Mouse (Mus musculus): ENCODE data around the gene Mst1. TPM values are rescaled to one million over a fixed set of nuclear protein-coding genes. Genes with fewer than 3 reads are reported as not detected.

Mst1 gene
- not detected for total RNA-seq (2021)
- long read RNA-seq, experiment 1, result 0 reads
- long read RNA-seq, experiment 2, result 0 reads

- no peak for DNase-seq (ENCODE audit: low spot score in 2 of 2)
- intact Hi-C loops (cut with DNase I), result no loop called here
Measured at GRCm38 (mm10) chr9:108080168-108080567, at the start of gene Mst1. TSS of gene Mst1 (plus strand) at chr9:108080436.

DNA sequence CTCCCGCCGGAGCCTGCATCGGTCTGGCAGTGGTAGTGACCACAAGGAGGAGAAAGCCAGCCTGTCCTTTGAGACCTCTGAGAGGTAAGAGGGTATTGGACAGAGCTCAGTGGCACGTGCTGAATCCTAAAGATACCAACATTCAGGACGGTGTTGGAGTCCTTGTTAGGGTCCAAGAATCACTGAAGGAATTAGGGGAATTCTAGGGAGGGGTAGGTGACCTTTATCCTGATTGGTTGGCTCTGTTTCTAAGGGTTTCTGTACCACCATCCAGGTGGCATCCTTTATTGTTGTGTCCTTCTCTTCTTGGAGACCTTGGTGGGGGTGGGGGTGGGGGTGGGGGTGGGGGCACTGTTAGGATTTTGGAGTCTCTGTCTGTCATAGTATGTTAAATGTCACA lies 48.1 kb upstream of the Mst1 start:
- intact Hi-C loops (cut with DNase I), result no loop called here
- no peak for DNase-seq (ENCODE audit: low spot score in 2 of 2)

- intact Hi-C loops (cut with DNase I), result no loop called here
- no peak for DNase-seq (ENCODE audit: low spot score in 2 of 2)
Measured at GRCm38 (mm10) chr9:108035331-108036156, 44.7 kb upstream of the Mst1 start.

- intact Hi-C loops (cut with DNase I), result loop anchor here (5.0 kb wide), 1 partner anchor 83 kb away; no protein-coding TSS in a partner anchor
- no peak for DNase-seq (ENCODE audit: low spot score in 2 of 2)
Measured at GRCm38 (mm10) chr9:108044751-108045492, 35.3 kb upstream of the Mst1 start.

DNA sequence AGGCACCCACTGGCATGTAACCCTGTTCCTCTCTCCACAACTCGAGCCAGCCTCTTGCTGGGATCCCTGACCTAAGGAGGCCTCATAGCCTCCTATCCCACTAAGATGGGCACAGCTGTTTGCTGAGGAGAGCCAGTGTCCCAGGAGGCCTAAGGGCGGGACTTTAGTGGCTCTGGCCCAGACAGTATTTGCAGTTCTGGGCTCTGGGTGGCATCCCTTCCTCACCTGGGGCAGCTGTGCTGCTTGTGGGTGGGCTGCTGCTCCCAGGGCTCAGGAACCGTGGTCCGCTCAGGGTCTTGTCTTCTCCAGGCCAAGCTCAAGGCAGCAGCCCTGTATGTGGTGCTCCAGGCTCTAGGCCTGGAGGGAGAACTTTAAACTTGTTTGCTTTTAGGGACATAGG lies 33.7 kb upstream of the Mst1 start:
- no peak for DNase-seq (ENCODE audit: low spot score in 2 of 2)
- intact Hi-C loops (cut with DNase I), result loop anchor here (5.0 kb wide), 1 partner anchor 84 kb away; no protein-coding TSS in a partner anchor

DNA sequence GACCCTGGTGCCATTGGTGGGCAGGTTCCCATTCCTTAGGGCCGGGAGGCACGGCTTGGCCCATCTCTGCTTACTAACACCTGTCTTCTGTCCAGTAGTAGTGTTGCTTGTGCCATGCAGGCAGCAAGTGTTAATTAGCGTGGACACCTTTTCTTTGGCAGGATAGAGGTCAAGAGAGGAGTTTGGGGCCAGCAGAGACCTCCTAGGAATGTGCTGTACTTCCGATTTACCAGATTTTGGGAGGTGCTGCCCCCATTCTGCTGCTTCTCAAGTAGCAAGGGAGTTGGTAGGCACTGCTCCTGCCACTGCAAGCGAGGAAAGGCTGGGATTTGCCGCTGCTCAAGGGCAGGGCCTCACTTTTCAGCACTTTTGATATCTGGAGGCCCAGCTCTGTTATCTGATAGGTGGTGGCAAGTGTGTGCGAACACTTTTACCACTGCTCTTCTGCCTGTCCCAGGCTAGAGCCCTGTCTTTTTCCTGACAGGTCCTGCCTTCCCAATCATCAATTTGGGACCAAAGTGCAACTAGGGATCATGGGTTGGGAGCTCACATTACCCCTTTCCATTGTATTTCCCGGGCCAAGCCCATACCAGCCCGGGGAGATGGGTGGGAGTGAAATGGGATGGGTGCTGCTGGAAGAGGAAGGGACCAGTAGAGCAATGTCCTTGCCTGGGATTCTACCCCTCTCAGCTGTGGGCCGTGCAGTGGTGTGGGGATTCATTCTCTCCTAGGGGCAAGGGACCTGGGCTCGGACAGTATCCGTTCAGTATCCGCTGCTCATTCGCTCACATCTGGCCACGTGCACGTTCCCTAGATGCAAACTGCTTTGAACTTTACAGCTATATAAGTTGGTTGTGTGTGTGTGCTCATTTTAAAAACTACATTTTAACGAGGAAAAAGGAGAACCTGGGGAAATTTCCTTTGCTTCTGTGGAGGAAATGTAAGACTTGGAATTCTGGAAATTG lies 32.4 kb upstream of the Mst1 start:
- DNase-seq (ENCODE audit: low spot score in 2 of 2), result no peak
- intact Hi-C loops (cut with DNase I), result loop anchor here (5.0 kb wide), 1 partner anchor 86 kb away; no protein-coding TSS in a partner anchor

DNA sequence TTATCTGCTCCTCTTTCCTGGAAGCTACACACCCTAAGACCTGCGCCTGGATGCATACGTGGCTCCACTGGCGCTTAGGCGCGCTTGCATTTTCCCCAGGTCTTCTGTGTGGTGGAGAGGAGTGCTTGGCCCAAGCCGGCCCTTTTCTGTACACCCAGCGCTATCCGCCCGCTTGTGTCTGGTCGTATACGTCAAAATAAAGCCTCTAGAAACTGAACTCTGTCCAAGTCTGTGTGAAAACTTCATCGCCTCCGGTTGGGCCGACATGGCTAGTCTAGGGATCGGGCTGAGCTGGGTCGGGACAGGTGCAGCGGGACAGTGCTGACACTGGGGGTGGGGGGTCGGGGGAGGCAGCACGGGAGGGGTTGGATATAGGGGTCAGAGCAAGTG lies 31.7 kb upstream of the Mst1 start:
- DNase-seq (ENCODE audit: low spot score in 2 of 2), result no peak
- intact Hi-C loops (cut with DNase I), result loop anchor here (5.0 kb wide), 1 partner anchor 86 kb away; no protein-coding TSS in a partner anchor

DNA sequence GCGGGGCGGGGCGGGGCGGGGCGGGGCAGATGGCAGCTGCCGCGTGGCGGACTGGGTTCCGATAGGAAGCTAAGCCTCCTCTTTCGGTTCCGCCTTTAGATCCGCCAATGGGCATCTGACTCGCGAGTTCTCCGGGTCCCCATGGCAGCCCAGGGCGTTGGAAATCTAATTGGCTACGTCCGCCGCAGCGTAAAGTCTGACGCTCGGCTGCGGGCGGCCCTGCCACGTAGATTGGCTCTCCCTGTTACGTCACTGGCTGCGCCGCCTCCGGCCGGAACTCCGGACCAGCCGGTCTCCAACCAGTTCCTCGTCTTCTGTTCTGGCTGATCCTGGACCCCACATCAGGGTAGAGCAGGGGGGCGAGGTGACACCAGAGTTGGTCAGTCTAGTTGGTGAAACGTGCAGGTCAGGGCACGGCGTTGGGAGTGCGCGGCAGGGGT lies 31.2 kb upstream of the Mst1 start, which contains the start of gene Gmppb:
TSS of gene Gmppb (plus strand) at position 227 of the 440 bp plus-strand sequence.
- DNase-seq (ENCODE audit: low spot score in 2 of 2), result peak; percentile 98
- intact Hi-C loops (cut with DNase I), result loop anchor here (5.0 kb wide), 1 partner anchor 87 kb away; no protein-coding TSS in a partner anchor

- intact Hi-C loops (cut with DNase I), result loop anchor here (5.0 kb wide), 2 partner anchors 87 to 147 kb away; no protein-coding TSS in a partner anchor
- DNase-seq (ENCODE audit: low spot score in 2 of 2), result no peak
Measured at GRCm38 (mm10) chr9:108049561-108050251, 30.5 kb upstream of the Mst1 start.

- intact Hi-C loops (cut with DNase I), result loop anchor here (5.0 kb wide), 1 partner anchor 149 kb away; no protein-coding TSS in a partner anchor
- DNase-seq (ENCODE audit: low spot score in 2 of 2), result no peak
Measured at GRCm38 (mm10) chr9:108051184-108051930, 28.9 kb upstream of the Mst1 start.

DNA sequence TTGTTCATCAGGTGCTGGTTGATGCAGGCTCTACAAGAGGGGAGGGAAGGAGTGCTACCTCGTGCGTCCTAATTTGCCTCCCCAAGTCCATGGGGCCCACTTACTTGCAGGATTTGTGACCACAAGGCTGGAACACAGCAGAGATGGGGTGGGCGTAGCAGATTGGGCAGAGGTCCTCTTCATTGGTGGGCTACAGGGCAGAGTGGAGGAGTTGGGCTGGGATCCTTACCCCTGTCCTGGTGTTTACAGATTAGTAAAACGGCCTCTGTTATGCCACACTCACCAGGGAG lies 28.4 kb upstream of the Mst1 start:
- no peak for DNase-seq (ENCODE audit: low spot score in 2 of 2)
- intact Hi-C loops (cut with DNase I), result loop anchor here (5.0 kb wide), 1 partner anchor 150 kb away; no protein-coding TSS in a partner anchor

DNA sequence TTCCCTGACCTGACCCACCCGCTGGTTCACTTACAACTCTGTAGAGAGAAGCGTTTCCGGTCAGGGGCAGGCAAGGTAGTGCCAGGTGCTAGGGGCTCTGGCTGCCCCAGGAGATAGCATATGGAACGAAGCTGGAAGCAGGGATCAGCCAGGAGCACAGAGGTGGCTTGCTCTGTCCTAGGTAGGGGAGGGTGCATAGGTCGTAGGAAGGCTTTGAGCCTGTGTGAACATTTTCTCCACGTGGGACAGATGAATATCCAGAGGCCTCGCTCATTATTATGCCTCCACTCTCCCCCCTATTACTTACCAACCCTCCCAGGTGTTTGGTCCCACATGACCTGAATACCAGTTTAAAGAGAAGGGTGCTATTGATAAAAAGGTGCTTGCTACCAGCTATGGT lies 27.8 kb upstream of the Mst1 start:
- intact Hi-C loops (cut with DNase I), result loop anchor here (5.0 kb wide), 1 partner anchor 150 kb away; no protein-coding TSS in a partner anchor
- no peak for DNase-seq (ENCODE audit: low spot score in 2 of 2)

DNA sequence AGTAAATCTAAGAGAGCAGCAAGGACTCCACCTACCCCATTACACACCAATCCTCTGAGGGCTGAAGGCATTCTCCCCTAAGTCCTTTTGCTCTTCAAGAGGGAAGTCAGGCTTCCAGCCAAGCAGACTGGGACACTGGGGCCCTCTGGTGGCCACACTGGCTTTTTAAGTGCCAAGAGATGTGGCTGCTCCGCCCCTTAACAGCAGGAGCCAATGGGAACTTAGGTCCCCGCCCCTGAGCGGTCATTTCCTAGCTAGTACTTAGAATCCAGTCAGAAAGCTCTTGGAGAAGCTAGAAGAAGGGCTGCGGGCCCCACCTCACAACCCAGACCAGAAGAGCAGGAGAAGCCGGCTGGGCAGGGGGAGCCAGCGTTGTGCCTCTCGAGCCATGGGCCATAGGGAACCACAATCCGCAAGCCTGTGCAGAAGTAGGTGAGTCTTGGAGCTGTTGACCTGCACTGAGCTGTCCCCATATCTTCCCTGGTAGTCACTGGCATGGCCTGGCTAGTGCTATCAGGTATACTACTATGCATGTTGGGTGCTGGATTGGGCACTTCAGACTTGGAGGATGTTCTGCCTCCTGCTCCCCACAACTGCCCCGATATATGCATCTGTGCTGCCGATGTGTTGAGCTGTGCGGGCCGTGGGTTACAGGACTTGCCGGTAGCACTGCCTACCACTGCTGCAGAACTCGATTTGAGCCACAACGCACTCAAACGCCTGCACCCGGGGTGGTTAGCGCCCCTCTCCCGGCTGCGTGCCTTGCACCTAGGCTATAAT lies 27.2 kb upstream of the Mst1 start, which contains the start of gene Amigo3:
TSS of gene Amigo3 (plus strand) at position 275 of the 780 bp plus-strand sequence.
- peak; percentile 99 for DNase-seq (ENCODE audit: low spot score in 2 of 2)
- intact Hi-C loops (cut with DNase I), result loop anchor here (5.0 kb wide), 1 partner anchor 151 kb away; no protein-coding TSS in a partner anchor

- intact Hi-C loops (cut with DNase I), result loop anchor here (5.0 kb wide), 1 partner anchor 151 kb away; no protein-coding TSS in a partner anchor
- DNase-seq (ENCODE audit: low spot score in 2 of 2), result no peak
Measured at GRCm38 (mm10) chr9:108053665-108054225, 26.5 kb upstream of the Mst1 start.

DNA sequence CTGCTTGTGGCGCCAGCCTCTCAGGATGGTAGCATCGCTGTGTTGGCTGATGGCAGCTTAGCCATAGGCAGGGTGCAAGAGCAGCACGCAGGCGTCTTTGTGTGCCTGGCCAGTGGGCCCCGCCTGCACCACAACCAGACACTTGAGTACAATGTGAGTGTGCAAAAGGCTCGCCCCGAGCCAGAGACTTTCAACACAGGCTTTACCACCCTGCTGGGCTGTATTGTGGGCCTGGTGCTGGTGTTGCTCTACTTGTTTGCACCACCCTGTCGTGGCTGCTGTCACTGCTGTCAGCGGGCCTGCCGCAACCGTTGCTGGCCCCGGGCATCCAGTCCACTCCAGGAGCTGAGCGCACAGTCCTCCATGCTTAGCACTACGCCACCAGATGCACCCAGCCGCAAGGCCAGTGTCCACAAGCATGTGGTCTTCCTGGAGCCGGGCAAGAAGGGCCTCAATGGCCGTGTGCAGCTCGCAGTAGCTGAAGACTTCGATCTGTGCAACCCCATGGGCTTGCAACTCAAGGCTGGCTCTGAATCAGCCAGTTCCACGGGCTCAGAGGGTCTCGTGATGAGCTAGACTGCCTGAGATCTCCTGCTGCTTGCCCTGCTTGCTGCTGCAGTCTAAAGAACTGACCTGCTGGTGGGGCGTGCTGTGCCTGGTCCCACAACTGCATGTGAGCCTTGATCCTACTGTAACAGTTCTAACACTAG lies 25.8 kb upstream of the Mst1 start:
- no peak for DNase-seq (ENCODE audit: low spot score in 2 of 2)
- intact Hi-C loops (cut with DNase I), result loop anchor here (5.0 kb wide), 1 partner anchor 152 kb away; no protein-coding TSS in a partner anchor

GRCm38 (mm10) chr9:108055061-108055460 lies 25.2 kb upstream of the Mst1 start:
- DNase-seq (ENCODE audit: low spot score in 2 of 2), result no peak
- intact Hi-C loops (cut with DNase I), result no loop called here
